Mouse (Mus musculus) spleen, adult 12 weeks (tissue): ENCODE measurements around the gene Itprid2.

ENCODE experiments used
- DNase-seq: peaks from one replicate; pipeline ENCODE4 v3.0.0; 2022; ENCODE audit warnings: low spot score

Itprid2 gene

GRCm38 (mm10) chr2:79713662-79714091, 78.5 kb downstream of the Itprid2 start:
- no peak for DNase-seq

GRCm38 (mm10) chr2:79714745-79715144, 79.6 kb downstream of the Itprid2 start:
- DNase-seq, result no peak

GRCm38 (mm10) chr2:79715925-79716324, 80.8 kb downstream of the Itprid2 start:
- DNase-seq, result no peak

GRCm38 (mm10) chr2:79717846-79718245, 82.7 kb downstream of the Itprid2 start:
- no peak for DNase-seq

GRCm38 (mm10) chr2:79722415-79722814, 87.3 kb downstream of the Itprid2 start:
- no peak for DNase-seq
